Mouse (Mus musculus) adrenal gland, adult (tissue): ENCODE results near the gene Bex3.
A peak's percentile ranks its signal among the peaks of the same experiment; 100 is the strongest.
"Not testable (repeated sequence)": the region's sequence is repeated elsewhere in the genome, so short reads cannot be mapped to it uniquely, and the experiment has no call there.

Source experiments
- DNase-seq, 2 experiments: peaks; one replicate each; pipeline ENCODE4 v3.0.0; 2022 to 2023; ENCODE audit warnings: low spot score in 1 of 2; ENCODE audit not compliant: inconsistent age in 2 of 2

The Bex3 gene

GRCm38 (mm10) chrX:136269743-136270392 lies at the start of gene Bex3:
TSS of gene Bex3 (plus strand) at chrX:136270253.
- DNase-seq = peak; percentile 70 to 80

GRCm38 (mm10) chrX:136223714-136224113 lies 46.3 kb upstream of the Bex3 start:
- no peak for DNase-seq

- no peak for DNase-seq
These were observed 42.3 kb upstream of the Bex3 start for GRCm38 (mm10) chrX:136227768-136228167.

DNA sequence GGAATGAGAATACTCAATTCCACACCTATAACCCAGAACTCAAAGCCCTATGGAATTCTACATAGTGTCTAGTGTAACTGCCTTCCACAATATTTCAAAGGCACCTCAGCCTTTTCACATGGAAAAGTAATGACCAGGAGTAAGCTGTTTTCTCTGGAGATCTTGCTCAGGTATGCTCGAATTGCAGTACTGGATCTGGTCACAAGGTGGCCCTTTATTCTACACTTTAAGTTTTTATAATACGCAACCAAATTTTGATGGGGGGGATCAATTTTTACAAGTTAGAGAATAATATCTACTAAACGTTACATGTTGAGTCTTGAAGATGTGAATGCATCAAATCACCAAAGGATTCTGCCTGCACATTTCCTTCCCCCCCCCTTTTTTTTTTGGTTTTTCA lies 31.9 kb upstream of the Bex3 start:
- DNase-seq = peak in 1 of 2 experiments; percentile 75

- DNase-seq = peak in 1 of 2 experiments; percentile 57
These were observed 26.9 kb upstream of the Bex3 start for GRCm38 (mm10) chrX:136243181-136243580.

- peak; percentile 84 to 92 for DNase-seq
These were observed 25.4 kb upstream of the Bex3 start, which contains the start of gene Tceal9 for GRCm38 (mm10) chrX:136244574-136245229. TSS of gene Tceal9 (plus strand) at chrX:136245079.

- peak; percentile 32 to 72 for DNase-seq
These were observed 24.5 kb upstream of the Bex3 start for GRCm38 (mm10) chrX:136245521-136246071.

DNA sequence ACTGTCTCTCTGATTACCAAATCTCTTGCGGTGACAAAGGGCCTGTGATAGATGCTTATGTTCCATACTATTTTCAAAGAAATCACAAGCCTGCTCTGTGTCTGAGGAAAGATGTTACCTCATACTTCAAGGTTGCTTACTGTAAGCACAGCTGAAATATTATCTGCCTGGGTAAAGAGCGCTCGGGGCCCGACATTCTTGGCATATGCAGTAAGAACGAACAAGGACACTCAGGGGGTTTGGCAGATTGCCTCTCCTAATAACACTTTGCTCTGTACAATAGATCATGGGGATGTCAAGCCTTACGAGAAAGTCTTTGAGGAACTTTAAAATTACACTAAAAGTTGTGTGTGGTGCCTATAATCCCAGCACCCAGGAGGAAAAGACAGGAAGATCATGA lies 21.2 kb upstream of the Bex3 start:
- DNase-seq = peak; percentile 78 to 85

GRCm38 (mm10) chrX:136249671-136250070 lies 20.4 kb upstream of the Bex3 start:
- DNase-seq = no peak

DNA sequence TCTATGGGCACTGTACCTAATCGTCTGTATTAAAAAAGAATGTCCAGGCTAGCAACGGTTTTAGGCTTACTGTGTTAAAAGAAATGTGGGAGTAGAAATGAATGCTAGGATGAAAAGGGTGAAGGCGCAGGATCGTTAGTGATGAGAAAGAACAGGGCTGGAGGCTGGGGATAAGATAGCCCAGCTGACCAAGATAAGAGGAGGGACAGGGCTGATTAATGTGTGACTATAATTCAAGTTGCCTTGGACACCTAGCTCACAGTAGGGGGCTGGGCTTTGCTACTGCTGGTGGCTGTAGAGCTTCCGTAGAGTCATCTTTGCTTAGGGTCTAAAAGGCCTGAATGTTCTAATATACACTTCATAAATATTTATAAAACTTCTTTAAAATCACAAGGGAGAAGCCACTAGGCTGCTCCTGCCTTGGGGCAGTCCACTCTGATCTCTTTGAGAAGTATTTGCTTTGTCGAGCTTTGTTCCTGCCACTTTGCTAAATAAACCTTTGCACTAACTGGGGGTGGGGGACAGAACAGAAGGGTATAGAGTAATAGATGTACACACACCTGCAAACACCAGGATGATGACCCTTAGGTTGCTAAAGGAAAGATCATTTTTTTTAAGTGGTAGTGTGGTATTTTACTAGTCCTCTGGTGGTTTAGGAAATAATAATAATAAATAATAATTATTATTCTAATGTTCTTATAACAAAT lies 17.9 kb upstream of the Bex3 start:
- peak in 1 of 2 experiments; percentile 29 for DNase-seq

- DNase-seq = no peak
These were observed 2.3 kb upstream of the Bex3 start for GRCm38 (mm10) chrX:136267720-136268119.

DNA sequence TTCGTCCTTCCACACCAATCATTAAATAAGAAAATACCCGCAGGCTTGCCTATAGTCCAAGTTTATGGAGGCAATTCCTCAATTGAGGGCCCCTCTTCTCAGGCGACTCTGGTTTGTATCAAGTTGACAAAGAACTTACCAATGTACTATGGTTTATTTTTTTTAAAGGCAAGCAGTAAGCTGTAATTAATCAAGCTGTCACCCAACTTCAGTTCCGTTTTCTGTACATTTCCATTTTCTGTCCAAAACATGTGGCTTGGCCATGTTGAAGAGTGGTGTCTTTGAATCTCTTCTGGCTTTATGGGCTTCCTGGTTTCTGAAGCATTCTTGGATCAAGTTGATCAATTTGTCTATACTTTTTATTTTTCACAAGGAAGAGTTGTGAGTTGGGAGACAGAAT lies 1.9 kb upstream of the Bex3 start:
- DNase-seq = no peak

DNA sequence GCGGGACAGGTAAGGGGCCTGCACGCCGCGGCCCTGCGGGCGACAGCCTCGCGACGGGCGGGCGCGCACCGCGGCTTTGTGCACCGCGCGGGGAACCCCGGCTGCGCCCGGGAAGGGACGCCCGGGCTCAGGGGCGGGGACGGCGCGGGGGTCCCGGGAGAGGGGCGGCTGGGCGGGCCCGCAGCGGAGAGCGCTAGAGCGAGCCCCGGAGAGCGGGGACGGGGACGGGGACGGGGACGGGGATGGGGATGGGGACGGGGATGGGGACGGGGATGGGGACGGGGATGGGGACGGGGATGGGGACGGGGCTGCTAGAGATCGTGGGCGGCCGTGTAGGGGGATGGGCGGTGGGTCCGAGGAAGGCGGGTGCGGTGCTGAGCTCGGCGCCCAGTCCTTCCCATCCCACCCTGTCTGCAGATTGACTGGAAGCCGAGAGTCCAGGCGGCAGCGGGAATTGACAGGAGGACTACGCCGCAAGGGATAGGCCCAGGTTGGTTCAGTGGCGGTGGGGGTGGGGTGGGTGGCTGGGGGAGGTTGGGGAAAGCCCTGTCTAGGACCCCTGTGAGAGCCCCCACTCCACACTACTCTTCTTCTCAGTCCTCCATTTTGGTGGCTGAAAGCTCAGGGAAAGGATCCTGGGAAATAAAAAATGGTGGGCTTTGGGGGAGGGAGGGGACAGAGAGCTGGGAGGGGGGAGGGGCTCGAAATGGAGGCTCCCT lies 499 bp downstream of the Bex3 start:
- DNase-seq = not testable (repeated sequence)

GRCm38 (mm10) chrX:136274542-136274941 lies 4.5 kb downstream of the Bex3 start:
- DNase-seq = no peak

DNA sequence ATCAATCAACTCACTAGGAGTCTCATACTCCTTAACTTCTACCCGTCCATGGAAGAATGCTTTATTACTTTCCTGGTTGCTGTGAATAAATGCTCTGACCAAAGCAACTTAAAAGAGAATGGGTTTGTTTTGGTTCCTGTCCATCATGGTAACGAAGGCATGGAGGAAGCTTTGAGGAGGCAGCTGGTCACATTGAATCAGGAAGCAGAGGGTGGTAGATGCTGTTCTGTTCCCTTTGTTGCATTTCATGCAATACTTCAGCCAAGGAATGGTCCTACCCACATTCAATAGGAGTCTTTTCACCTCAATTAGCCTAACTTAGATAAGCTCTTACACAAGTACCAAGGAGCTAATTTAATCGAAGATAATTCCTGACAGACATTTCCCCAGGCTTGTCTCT lies 5.3 kb downstream of the Bex3 start:
- no peak for DNase-seq

DNA sequence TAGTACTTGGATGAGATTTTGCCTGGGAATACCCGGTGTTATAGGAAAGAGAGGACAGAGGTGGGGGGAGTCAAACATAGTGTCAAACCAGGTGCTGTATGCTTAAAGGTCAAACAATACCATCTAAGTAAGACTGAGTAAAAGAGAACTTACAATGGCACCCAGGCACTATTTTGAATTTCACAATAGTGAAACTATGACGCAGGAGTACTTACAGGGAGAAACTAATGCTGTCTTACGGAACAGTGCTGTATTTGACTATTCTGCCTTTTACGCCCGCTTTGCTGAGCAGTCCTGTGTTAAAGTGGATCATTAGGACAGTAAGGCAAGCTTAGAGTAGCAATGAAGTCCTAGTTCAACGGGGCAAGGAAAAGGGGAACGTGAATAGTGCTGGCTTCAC lies 7.5 kb downstream of the Bex3 start:
- DNase-seq = no peak

- DNase-seq = no peak
These were observed 8.3 kb downstream of the Bex3 start for GRCm38 (mm10) chrX:136278401-136278800.

GRCm38 (mm10) chrX:136279410-136279809 lies 9.4 kb downstream of the Bex3 start:
- DNase-seq = no peak

- DNase-seq = peak in 1 of 2 experiments; percentile 45
These were observed 20.8 kb downstream of the Bex3 start for GRCm38 (mm10) chrX:136290817-136291281.

GRCm38 (mm10) chrX:136304295-136304694 lies 34.2 kb downstream of the Bex3 start:
- peak; percentile 9 to 63 for DNase-seq

DNA sequence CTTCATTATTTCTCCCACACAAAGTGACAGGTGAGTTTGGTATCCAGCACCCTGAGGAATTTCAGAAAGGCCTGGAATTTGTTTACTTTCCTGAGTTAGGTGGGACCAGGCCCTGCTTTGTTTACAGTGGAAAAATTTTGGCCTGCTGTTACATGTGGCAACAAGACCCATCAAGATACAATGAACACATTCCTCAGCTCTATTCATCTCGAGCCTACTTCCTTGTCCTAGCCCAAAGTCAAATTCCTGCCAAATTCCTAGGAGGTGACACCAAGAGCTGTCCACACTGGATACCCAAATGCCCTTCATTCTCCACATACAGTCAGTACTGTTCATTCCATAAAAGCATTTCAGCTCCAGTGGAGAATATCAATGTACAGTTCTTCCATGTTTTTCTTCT lies 36.1 kb downstream of the Bex3 start:
- no peak for DNase-seq
